Mouse (Mus musculus) CH12.LX (cell line): ENCODE data around the gene Pick1. TPM values are rescaled to one million over a fixed set of nuclear protein-coding genes. Genes with fewer than 3 reads are reported as not detected.
A peak's percentile ranks its signal among the peaks of the same experiment; 100 is the strongest.

Source experiments
- DNase-seq: peaks from one replicate; pipeline ENCODE4 v3.0.0-alpha.2; 2013; ENCODE audit errors: extremely low read depth
- H3K27ac ChIP-seq: 2 replicates; pipeline ENCODE4 v1.5.1; 2012; ENCODE audit warnings: low read depth, mild to moderate bottlenecking, control low read depth, moderate library complexity; ENCODE audit not compliant: insufficient read depth
- H3K27me3 ChIP-seq: replicated peaks from 2 replicates; pipeline ENCODE3; 2012; ENCODE audit warnings: inconsistent platforms
- H3K36me3 ChIP-seq, 2 experiments: replicated peaks in 1 of 2; 2 replicates each; pipeline versions ENCODE3 to v1.6.1; 2012; ENCODE audit warnings: inconsistent platforms in 1 of 2, low read length in 1 of 2, mild to moderate bottlenecking in 1 of 2, mixed read lengths in 1 of 2, moderate library complexity in 1 of 2; ENCODE audit not compliant: control insufficient read depth in 1 of 2, insufficient read depth in 1 of 2
- H3K4me1 ChIP-seq, 2 experiments: 2 replicates each; pipeline ENCODE4 v1.6.1; 2012; ENCODE audit warnings: inconsistent platforms in 1 of 2, moderate library complexity in 1 of 2; ENCODE audit not compliant: insufficient read depth in 2 of 2, control insufficient read depth in 1 of 2
- H3K4me2 ChIP-seq: 2 replicates; pipeline ENCODE4 v1.6.1; 2012; ENCODE audit warnings: low read depth, mild to moderate bottlenecking, control low read depth; ENCODE audit not compliant: poor library complexity, insufficient read depth, severe bottlenecking
- H3K4me3 ChIP-seq, 3 experiments: fragments of 150-350 bp in 1 of 3; sonication (generic) in 1 of 3; replicated peaks in 1 of 3; 2 replicates each; pipeline versions ENCODE3 to v1.5.1; 2011 to 2012; ENCODE audit warnings: low read depth in 2 of 3, low read length in 2 of 3, mild to moderate bottlenecking in 2 of 3, moderate library complexity in 2 of 3, control low read depth in 1 of 3, improper control_type of control experiment in 1 of 3, inconsistent platforms in 1 of 3, mixed read lengths in 1 of 3; ENCODE audit not compliant: poor library complexity in 1 of 3
- H3K79me2 ChIP-seq: replicated peaks from 2 replicates; pipeline ENCODE4 v1.6.1; 2012; ENCODE audit warnings: mild to moderate bottlenecking, moderate library complexity; ENCODE audit not compliant: control insufficient read depth, poor library complexity, insufficient read depth, severe bottlenecking; ENCODE audit errors: extremely low read depth
- H3K9ac ChIP-seq: 2 replicates; pipeline ENCODE4 v1.6.1; 2012; ENCODE audit warnings: low read depth, mild to moderate bottlenecking, control low read depth, moderate library complexity; ENCODE audit not compliant: insufficient read depth
- H3K9me3 ChIP-seq: replicated peaks from 2 replicates; pipeline ENCODE3; 2012; ENCODE audit warnings: low read length, inconsistent platforms, mixed read lengths
- BHLHE40 ChIP-seq: IDR thresholded peaks from 2 replicates; pipeline ENCODE4 v1.6.1; 2011; ENCODE audit warnings: mild to moderate bottlenecking, low read depth, low read length, improper control_type of control experiment
- CHD1 ChIP-seq: IDR thresholded peaks from 2 replicates; pipeline ENCODE4 v1.6.1; 2012; ENCODE audit warnings: low read depth, low read length, improper control_type of control experiment, inconsistent platforms
- CHD2 ChIP-seq: IDR thresholded peaks from 2 replicates; pipeline ENCODE4 v1.6.1; 2011; ENCODE audit warnings: low read length, improper control_type of control experiment
- CTCF ChIP-seq, 2 experiments: IDR thresholded peaks in 1 of 2; conservative IDR thresholded peaks in 1 of 2; 2 replicates each; pipeline ENCODE4 v1.5.1; 2011 to 2012; ENCODE audit warnings: low read depth in 2 of 2, low read length in 2 of 2, improper control_type of control experiment in 1 of 2, inconsistent platforms in 1 of 2, mild to moderate bottlenecking in 1 of 2, moderate library complexity in 1 of 2
- E2F4 ChIP-seq: IDR thresholded peaks from 2 replicates; pipeline ENCODE4 v1.6.1; 2011; ENCODE audit warnings: low read depth, low read length, improper control_type of control experiment; ENCODE audit not compliant: insufficient replicate concordance
- ELF1 ChIP-seq: IDR thresholded peaks from 2 replicates; pipeline ENCODE4 v1.6.1; 2014; ENCODE audit warnings: low read depth, mild to moderate bottlenecking, inconsistent platforms, low read length, improper control_type of control experiment
- EP300 ChIP-seq: IDR thresholded peaks from 2 replicates; pipeline ENCODE4 v1.6.1; 2011; ENCODE audit warnings: low read length, improper control_type of control experiment
- ETS1 ChIP-seq: conservative IDR thresholded peaks from 2 replicates; pipeline ENCODE4 v1.6.1; 2012; ENCODE audit warnings: low read depth, mild to moderate bottlenecking, inconsistent platforms, low read length, improper control_type of control experiment, moderate library complexity
- HCFC1 ChIP-seq: IDR thresholded peaks from 2 replicates; pipeline ENCODE4 v1.6.1; 2012; ENCODE audit warnings: low read depth, mild to moderate bottlenecking, inconsistent platforms, low read length, improper control_type of control experiment
- JUN ChIP-seq: IDR thresholded peaks from 2 replicates; pipeline ENCODE4 v1.6.1; 2011; ENCODE audit warnings: low read depth, mild to moderate bottlenecking, low read length, improper control_type of control experiment, moderate library complexity; ENCODE audit not compliant: insufficient read depth
- JUND ChIP-seq: conservative IDR thresholded peaks from 2 replicates; pipeline ENCODE4 v1.6.1; 2011; ENCODE audit warnings: low read depth, low read length, improper control_type of control experiment
- KAT2A ChIP-seq: IDR thresholded peaks from 2 replicates; pipeline ENCODE4 v1.6.1; 2012; ENCODE audit warnings: low read length, improper control_type of control experiment, inconsistent platforms; ENCODE audit not compliant: insufficient replicate concordance
- MAFK ChIP-seq: IDR thresholded peaks from 2 replicates; pipeline ENCODE4 v1.6.1; 2011; ENCODE audit warnings: low read length, improper control_type of control experiment; ENCODE audit not compliant: insufficient replicate concordance
- MAX ChIP-seq: IDR thresholded peaks from 2 replicates; pipeline ENCODE4 v1.6.1; 2011; ENCODE audit warnings: low read length, improper control_type of control experiment
- MAZ ChIP-seq: IDR thresholded peaks from 2 replicates; pipeline ENCODE4 v1.6.1; 2012; ENCODE audit warnings: low read depth, mild to moderate bottlenecking, inconsistent platforms, low read length, improper control_type of control experiment, moderate library complexity
- MEF2A ChIP-seq: IDR thresholded peaks from 2 replicates; pipeline ENCODE4 v1.6.1; 2014; ENCODE audit warnings: low read depth, mild to moderate bottlenecking, inconsistent platforms, low read length, improper control_type of control experiment, borderline replicate concordance
- MYC ChIP-seq: IDR thresholded peaks from 2 replicates; pipeline ENCODE4 v1.6.1; 2011; ENCODE audit warnings: low read depth, mild to moderate bottlenecking, improper control_type of control experiment, low read length
- NELFE ChIP-seq: IDR thresholded peaks from 2 replicates; pipeline ENCODE4 v1.6.1; 2011; ENCODE audit warnings: low read depth, low read length, improper control_type of control experiment
- NRF1 ChIP-seq: IDR thresholded peaks from 2 replicates; pipeline ENCODE4 v1.6.1; 2014; ENCODE audit warnings: low read depth, mild to moderate bottlenecking, inconsistent platforms, low read length, improper control_type of control experiment, moderate library complexity
- PAX5 ChIP-seq: IDR thresholded peaks from 2 replicates; pipeline ENCODE4 v1.6.1; 2012; ENCODE audit warnings: low read length, inconsistent platforms, mixed read lengths
- POLR2AphosphoS2 ChIP-seq: IDR thresholded peaks from 2 replicates; pipeline ENCODE4 v1.6.1; 2011; ENCODE audit warnings: low read depth, low read length, improper control_type of control experiment
- RAD21 ChIP-seq: IDR thresholded peaks from 2 replicates; pipeline ENCODE4 v1.6.1; 2011; ENCODE audit warnings: low read depth, mild to moderate bottlenecking, low read length, improper control_type of control experiment, moderate library complexity
- SIN3A ChIP-seq: IDR thresholded peaks from 2 replicates; pipeline ENCODE4 v1.6.1; 2012; ENCODE audit warnings: low read length, improper control_type of control experiment, inconsistent platforms
- SMC3 ChIP-seq: IDR thresholded peaks from 2 replicates; pipeline ENCODE4 v1.6.1; 2011; ENCODE audit warnings: low read depth, low read length, improper control_type of control experiment
- TBP ChIP-seq: conservative IDR thresholded peaks from 2 replicates; pipeline ENCODE4 v1.6.1; 2011; ENCODE audit warnings: low read depth, low read length, improper control_type of control experiment
- USF1 ChIP-seq: IDR thresholded peaks from 2 replicates; pipeline ENCODE4 v1.6.1; 2014; ENCODE audit warnings: low read depth, mild to moderate bottlenecking, inconsistent platforms, low read length, improper control_type of control experiment
- ZC3H11A ChIP-seq: IDR thresholded peaks from 2 replicates; pipeline ENCODE4 v1.6.1; 2012; ENCODE audit warnings: low read depth, mild to moderate bottlenecking, inconsistent platforms, low read length, improper control_type of control experiment
- ZKSCAN1 ChIP-seq: IDR thresholded peaks from 2 replicates; pipeline ENCODE4 v1.6.1; 2012; ENCODE audit warnings: low read depth, inconsistent platforms, low read length, improper control_type of control experiment, borderline replicate concordance
- ZMIZ1 ChIP-seq: IDR thresholded peaks from 2 replicates; pipeline ENCODE4 v1.6.1; 2012; ENCODE audit warnings: low read depth, mild to moderate bottlenecking, inconsistent platforms, low read length, improper control_type of control experiment
- dilution Hi-C: fragments of 300-500 bp; cut with MboI; formaldehyde crosslinking; loops from 2 replicates; pipeline ENCODE4 v1.14.3; 2020; ENCODE audit warnings: low sequenced_read_pairs; ENCODE audit not compliant: extremely low pct_unique_long_range_greater_than_20kb, extremely low pct_ligation_motif_present
- in situ Hi-C: fragments of 300-500 bp; cut with MboI; formaldehyde crosslinking; loops from 3 replicates; pipeline ENCODE4 v1.14.3; 2019; ENCODE audit warnings: low sequenced_read_pairs, low pct_ligation_motif_present, low pct_unique_long_range_greater_than_20kb, mixed read lengths
- polyA plus RNA-seq: library from polyadenylated mRNA; unstranded; fragments of >175 nt; gene quantifications from 2 replicates; pipeline ENCODE4 v1.2.1, GENCODE M21; 2012; ENCODE audit warnings: low read depth; ENCODE audit not compliant: insufficient read length
- total RNA-seq, 2 experiments: library from RNA; depleted of rRNA; stranded (reverse); fragments of 300-350 nt in 1 of 2; fragments of >200 nt in 1 of 2; gene quantifications; 2 replicates each; pipeline ENCODE4 v1.2.3; 2012 to 2014

The Pick1 gene
- total and polyA plus RNA-seq, 3 experiments: 13.9 to 23.4 (median 14.9) TPM

GRCm38 (mm10) chr15:79277728-79278127, 48.8 kb downstream of the Pick1 start:
- TF ChIP-seq MAZ: no peak
- TF ChIP-seq MAFK: no peak
- no peak for TF ChIP-seq E2F4
- TF ChIP-seq EP300: no peak
- no peak for TF ChIP-seq RAD21
- no peak for TF ChIP-seq JUND
- Histone ChIP-seq H3K27me3 (peaks cover 3% of the 10 kb centered on the region), H3K4me1 (peaks cover 10 to 16% of the 10 kb centered on the region in 2 experiments), H3K4me2 (no peak overlapping the region), H3K9me3 (peaks cover 8% of the 10 kb centered on the region), H3K9ac (no peak overlapping the region), H3K36me3 (peaks cover 0 to 3% of the 10 kb centered on the region in 2 experiments), H3K27ac (no peak overlapping the region), H3K4me3 (no peak overlapping the region), H3K79me2 (no peaks in the 10 kb centered on the region)
- dilution Hi-C loops: no loop called here
- no peak for DNase-seq
- in situ Hi-C loops: no loop called here

GRCm38 (mm10) chr15:79280209-79280608, 51.2 kb downstream of the Pick1 start:
- no peak for TF ChIP-seq JUN
- TF ChIP-seq ZMIZ1: no peak
- peak; percentile 41 to 72; a peak in 3 of 4 replicates for TF ChIP-seq CTCF (conservative IDR thresholded peaks at IDR 0.05 in 1 of 2, IDR thresholded peaks at IDR 0.05 in 1 of 2; ENCODE audit: low read depth in 2 of 2, low read length in 2 of 2)
- no peak for TF ChIP-seq EP300
- no peak for TF ChIP-seq ETS1
- no peak for TF ChIP-seq KAT2A
- TF ChIP-seq RAD21: peak; percentile 51
- TF ChIP-seq NELFE: no peak
- TF ChIP-seq USF1: no peak
- TF ChIP-seq ZC3H11A: no peak
- no peak for TF ChIP-seq TBP
- TF ChIP-seq MEF2A: no peak
- TF ChIP-seq CHD1: no peak
- TF ChIP-seq ELF1: 0 out of 2 replicates have a peak, but pooled peaks have one; percentile 12
- no peak for TF ChIP-seq NRF1
- 0 out of 2 replicates have a peak, but pooled peaks have one; percentile 19 for TF ChIP-seq CHD2
- TF ChIP-seq HCFC1: no peak
- no peak for TF ChIP-seq MAX
- no peak for TF ChIP-seq POLR2AphosphoS2
- no peak for TF ChIP-seq BHLHE40
- peak; percentile 52 for TF ChIP-seq SMC3
- TF ChIP-seq PAX5: no peak
- TF ChIP-seq MYC: no peak
- no peak for TF ChIP-seq ZKSCAN1
- no peak for TF ChIP-seq SIN3A
- DNase-seq: peak; percentile 72
- Histone ChIP-seq H3K79me2 (no peaks in the 10 kb centered on the region), H3K9ac (no peak overlapping the region), H3K36me3 (peaks cover 0 to 23% of the 10 kb centered on the region in 2 experiments), H3K4me2 (no peak overlapping the region), H3K4me1 (peaks cover 10 to 19% of the 10 kb centered on the region in 2 experiments), H3K27me3 (no peaks in the 10 kb centered on the region), H3K9me3 (peaks cover 8% of the 10 kb centered on the region), H3K4me3 (no peak overlapping the region), H3K27ac (no peak overlapping the region)
- in situ Hi-C loops (no loop called here), dilution Hi-C loops (no loop called here)
